Mouse (Mus musculus) gastrocnemius, postnatal 36 days (tissue): ENCODE measurements around the gene Gm26992. TPM values are rescaled to one million over a fixed set of nuclear protein-coding genes. Genes with fewer than 3 reads are reported as not detected.
"Not testable (repeated sequence)": the region's sequence is repeated elsewhere in the genome, so short reads cannot be mapped to it uniquely, and the experiment has no call there.

Experiments
- DNase-seq, 2 experiments: peaks; one replicate each; pipeline ENCODE4 v3.0.0; 2022
- intact Hi-C: fragments of 180-260 bp; cut with DNase I; formaldehyde crosslinking; loops from one replicate; pipeline ENCODE4 v1.15.1; 2025
- long read RNA-seq, 2 experiments: library from polyadenylated mRNA; stranded (forward); transcript quantifications; one replicate each; pipeline ENCODE4 v2.0.0; 2021
- total RNA-seq, 2 experiments: library from RNA; stranded (reverse); gene quantifications; 2 replicates each; pipeline ENCODE4 v1.2.3; 2021

The Gm26992 gene
- not detected for total RNA-seq
- long read RNA-seq, experiment 1: 0 reads
- long read RNA-seq, experiment 2: 0 reads

DNA sequence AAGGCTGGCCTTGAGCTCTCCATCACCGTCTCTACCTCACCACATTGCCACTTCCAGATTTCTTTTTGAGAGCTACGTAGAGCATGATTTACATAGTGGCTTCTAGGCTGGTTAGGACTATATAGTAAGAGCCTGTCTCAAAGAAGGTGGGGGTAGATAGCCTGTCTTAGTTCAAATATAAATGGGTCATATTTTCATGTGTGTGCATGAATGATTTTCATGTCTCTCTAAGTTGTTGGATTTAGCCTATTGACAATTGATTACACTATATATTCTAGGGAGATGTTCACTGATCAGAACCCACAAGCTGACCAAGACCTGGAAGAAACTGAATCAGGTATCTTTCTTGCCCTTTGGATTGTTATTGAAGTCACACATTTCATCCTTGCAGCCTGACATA, at the start of gene Gm26992:
TSS of gene Gm26992 (plus strand) at position 301 of the 400 bp plus-strand sequence.
- no peak for DNase-seq
- intact Hi-C loops: no loop called here

DNA sequence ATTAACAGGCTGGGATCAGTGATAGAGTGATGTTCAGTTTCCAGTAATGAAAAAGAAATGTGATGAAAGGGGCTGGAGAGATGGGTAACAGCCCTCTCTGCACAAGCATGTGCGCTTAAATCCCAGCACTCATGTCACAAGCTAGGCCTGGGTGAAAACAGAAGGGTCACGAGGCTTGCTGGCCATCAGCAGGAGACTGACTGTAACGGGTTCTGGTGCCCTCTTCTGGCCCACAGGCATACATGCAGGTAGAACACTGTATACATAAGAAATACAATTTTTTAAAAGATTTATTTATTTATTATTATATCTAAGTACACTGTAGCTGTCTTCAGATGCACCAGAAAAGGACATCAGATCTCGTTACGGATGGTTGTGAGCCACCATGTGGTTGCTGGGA, 47.6 kb upstream of the Gm26992 start:
- intact Hi-C loops: loop anchor here (5.0 kb wide), 2 partner anchors 97 to 112 kb away; no protein-coding TSS in a partner anchor
- no peak for DNase-seq

DNA sequence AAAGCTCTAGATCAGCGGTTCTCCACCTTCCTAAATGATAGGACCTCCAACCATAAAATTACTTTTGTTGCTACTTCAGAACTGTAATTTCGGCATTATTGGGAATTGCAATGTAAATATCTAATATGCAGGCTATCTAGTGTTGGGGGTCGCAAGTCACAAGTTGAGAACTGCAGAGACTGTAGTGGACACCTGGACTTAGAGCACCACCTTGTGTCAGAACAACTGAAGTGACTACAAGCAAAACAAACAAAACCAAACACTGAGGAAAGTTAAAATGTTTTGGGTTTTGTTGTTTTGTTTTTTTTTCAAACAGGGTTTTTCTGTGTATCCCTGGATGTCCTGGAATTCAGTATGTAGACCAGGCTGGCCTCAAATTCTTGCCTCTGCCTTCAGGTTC, 37.3 kb upstream of the Gm26992 start:
- intact Hi-C loops: no loop called here

DNA sequence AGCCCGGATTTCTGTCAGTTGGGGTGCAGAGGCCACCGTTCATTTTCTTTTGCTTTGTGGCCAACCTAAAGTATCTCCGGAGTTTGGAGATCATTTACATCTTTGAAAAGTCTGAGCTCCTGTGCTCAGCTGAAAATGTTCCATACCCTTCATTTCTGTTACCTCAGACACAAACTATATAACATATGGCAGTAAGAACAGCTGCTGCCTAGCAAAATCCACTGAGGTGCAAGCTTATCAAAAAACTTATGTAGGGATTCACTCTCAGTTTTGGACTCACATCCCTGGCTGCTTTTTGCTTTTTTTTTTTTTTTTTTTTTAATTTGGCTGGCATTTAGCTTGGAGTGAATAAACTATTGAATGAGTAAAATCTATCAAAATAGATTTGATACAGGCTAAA, 33.7 kb upstream of the Gm26992 start:
- intact Hi-C loops: no loop called here
- no peak for DNase-seq

More for the DNA sequence above, 37.3 kb upstream of the Gm26992 start:
- DNase-seq: no peak

DNA sequence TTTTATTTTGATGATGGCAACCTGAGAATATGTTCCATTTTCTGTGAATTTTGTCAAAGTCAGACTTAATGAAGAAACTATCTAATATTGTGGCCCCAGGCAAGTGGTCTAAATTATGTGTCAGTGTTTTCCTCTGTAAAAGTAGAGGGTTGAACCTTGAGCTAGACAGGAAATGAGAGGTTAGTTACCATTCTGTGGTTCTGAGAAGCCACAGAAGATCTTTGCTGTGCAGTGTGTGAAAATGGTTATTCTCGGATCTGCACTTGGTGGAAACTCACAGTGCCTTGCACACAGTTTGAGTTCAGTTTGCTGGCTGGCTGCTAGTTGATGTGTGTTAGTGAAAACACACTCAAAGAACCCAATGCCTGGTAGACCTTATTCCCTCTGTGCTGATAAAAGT, 28.0 kb upstream of the Gm26992 start:
- DNase-seq: no peak
- intact Hi-C loops: no loop called here

DNA sequence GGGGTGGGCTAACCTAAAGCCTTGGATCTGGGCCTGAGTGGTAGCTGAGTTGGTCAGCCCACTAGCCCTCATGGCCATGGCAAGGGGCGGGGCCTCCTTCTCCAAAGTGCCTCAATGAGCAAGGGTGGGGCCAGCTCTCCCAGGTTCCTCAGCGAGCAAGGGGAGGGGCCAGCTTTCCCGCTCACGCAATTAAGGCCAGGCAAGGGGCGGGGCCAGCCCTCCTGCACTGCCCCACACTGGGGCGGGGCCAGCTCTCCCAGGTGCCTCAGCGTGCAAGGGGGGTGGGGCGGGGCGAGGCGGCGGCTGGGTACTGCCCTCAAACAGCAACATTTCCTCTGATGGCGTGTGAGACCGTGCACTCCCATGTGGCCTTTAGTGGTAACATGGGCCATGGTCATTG, 16.8 kb upstream of the Gm26992 start:
- intact Hi-C loops: no loop called here
- no peak for DNase-seq

DNA sequence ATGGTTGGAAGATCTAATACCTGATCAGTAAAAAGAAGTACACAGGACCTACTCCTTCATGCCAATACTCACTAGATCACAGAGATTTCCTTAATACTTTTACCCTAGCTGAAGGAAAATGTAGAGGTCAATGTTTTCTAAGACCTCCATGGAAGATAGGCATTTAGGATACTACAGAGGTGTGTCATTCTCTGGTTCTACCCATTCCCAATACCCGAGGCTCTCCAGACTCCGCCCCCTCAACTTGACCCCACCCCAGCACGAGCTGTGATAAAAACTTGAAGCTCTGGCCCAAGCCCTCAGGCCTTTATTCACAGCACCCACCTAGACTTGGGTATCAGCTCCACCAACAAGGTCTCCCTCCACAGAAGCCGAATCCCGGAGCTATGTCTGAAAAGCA, 7.6 kb upstream of the Gm26992 start, which contains the start of gene Tsx:
TSS of gene Tsx (plus strand) at position 301 of the 400 bp plus-strand sequence.
- DNase-seq: no peak
- intact Hi-C loops: no loop called here

DNA sequence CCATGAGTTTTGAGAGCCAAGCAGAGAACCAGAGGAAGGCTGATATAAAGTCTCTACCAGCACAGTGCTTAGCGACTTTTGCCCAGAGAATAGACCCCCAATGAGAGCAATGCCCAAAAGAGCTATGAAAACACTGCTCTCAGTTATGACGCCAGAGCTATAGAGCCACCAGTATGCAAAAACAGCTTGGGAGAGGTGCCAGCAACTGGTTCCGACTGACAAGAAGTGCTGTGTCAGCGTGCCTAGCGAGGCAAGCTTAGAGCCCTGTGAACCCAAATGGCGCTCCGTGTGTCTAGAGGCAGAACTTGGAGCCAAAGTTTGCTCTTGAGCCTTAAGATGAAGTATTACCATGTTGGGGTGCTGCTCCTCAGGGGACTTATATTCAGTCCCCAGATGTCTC, 5.9 kb downstream of the Gm26992 start:
- no peak for DNase-seq
- intact Hi-C loops: no loop called here

DNA sequence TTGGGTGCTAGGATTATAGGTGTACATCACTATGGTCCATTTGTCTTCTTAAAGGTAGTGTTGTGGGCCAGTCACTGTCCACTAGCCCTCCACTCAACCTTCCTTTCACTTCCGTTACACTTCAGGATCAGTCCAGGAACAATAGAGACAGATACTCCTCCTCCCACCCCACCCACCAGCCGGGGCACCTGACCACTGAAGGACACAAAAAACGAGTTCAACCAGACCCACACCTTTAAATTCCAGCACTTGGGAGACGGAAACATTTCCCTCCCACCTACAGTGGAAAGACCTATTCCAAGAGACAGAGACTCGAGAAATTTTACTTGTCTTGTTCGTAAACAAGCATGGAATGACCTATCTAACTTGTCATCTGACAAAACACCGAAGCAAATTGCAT, 10.5 kb downstream of the Gm26992 start:
- DNase-seq: no peak
- intact Hi-C loops: no loop called here

DNA sequence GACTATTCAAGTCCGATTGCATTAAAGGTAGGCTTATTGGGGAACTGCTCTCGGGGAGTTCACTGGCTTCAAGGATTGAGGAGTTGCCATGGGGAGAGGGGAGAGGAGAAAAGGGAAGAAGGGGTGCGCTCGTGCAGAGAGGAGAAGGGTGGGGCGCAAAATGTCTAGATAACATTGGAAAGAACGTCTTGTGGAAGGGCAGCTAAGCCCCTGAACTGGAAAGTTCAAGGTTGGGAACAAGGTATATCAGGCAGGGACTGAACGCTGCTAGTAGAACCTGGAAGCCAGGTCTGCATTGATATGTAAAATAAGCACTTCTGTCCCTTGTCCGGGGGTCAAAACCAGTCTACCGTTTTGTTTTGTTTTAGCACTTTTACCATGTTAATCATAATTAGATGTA, 16.2 kb downstream of the Gm26992 start:
- DNase-seq: no peak

DNA sequence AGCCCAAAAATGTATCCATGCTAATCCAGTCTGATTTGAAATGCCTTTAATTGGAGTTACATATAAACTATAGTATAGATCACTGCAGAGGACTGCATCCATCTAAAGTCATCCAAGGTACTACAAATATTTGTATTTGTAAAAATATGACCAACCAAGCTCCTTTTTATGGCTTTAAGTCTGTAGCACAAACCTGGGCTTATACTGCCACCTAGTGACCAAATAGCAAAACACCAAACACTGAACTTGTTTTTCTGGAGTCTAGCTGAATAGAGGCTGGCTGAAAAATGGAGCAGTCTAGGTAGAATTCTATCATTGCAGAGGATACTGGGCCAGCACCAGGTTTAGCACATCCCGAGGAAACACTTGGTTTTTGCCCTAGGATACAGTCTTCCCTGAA, 19.0 kb downstream of the Gm26992 start:
- intact Hi-C loops: no loop called here
- no peak for DNase-seq

More for the DNA sequence above, 16.2 kb downstream of the Gm26992 start:
- intact Hi-C loops: loop anchor here (2.0 kb wide), 1 partner anchor 179 kb away; no protein-coding TSS in a partner anchor

DNA sequence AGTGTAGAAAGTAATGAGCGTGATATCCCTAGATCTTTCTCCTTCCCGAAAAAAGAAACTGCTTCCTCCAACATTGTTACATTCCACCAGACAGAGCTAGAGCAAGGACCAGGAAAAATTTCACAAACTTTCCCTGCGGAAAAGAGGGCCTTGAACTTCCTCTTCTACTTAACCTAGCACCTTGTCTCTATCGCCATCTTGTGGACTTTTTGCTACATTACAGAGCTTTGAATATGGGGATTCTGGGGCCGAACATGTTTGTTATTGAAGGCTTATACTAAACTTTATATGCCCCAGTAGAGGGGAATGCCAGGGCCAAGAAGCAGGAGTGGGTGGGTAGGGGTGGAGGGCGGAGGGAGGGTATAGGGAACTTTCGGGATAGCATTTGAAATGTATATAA, 21.9 kb downstream of the Gm26992 start:
- intact Hi-C loops: no loop called here
- DNase-seq: no peak

DNA sequence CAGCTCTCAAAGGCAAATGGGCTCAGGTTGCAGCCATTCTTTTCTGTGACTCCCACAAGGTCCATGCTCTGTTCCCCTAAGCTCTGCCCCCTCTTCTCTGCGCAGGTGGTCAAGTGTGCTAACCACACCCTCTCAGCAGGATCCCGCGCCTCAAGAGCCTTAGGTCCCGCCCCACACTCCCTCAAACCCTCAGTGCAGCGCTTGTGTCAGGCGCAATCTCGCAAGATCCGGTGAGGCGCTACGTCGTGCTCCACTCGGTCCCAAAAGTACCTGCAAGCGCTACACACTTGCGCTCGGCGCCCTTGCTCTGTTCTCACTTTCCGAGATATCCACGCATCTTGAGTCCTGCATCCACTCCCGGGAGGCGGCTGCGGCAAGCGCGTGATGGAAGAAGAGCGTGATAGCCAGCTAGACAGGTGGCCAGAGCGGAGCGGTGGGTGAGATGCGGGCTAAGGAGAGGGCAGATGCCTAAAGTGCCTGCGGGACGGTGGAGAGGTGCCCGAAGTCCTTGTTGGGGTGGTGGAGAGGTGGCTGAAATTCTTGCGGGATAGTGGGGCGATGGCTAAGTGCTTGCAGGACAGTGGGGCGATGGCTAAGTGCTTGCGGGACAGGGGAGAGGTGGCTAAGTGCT, 25.8 kb downstream of the Gm26992 start:
- intact Hi-C loops: no loop called here
- no peak for DNase-seq

DNA sequence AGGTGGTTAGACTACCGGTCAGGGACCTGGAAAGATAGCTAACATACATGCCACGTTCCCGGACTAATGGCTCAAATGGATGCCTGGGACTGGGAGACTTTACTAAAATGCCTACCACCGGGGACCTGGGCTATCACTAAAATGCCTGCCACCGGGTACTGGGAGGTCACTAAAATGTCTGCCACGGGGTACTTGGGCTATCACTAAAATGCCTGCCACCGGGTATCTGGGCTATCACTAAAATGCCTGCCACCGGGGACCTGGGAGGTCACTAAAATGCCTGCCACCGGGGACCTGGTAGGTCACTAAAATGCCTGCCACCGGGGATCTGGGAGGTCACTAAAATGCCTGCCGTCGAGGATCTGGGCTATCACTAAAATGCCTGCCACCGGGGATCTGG, 26.6 kb downstream of the Gm26992 start:
- DNase-seq, intact Hi-C loops: not testable (repeated sequence)

DNA sequence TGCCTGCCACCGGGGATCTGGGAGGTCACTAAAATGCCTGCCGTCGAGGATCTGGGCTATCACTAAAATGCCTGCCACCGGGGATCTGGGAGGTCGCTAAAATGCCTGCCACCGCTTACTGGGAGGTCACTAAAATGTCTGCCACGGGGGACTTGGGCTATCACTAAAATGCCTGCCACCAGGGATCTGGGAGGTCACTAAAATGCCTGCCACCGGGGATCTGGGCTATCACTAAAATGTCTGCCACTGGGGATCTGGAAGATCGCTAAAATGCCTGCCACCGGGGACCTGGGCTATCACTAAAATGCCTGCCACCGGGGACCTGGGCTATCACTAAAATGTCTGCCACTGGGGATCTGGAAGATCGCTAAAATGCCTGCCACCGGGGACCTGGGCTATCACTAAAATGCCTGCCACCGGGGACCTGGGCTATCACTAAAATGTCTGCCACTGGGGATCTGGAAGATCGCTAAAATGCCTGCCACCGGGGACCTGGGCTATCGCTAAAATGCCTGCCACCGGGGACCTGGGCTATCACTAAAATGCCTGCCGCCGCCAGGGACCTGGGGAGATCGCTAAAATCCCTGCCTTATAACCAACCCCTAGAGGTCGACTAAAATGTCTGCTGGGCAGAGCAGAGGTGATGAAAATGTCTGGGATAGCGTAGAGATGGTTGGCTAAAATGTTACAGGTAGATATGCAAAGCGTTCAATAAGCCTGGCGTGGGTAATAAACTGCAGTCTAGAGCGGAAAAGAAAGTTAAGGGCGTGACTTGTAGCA, 27.3 kb downstream of the Gm26992 start:
- DNase-seq, intact Hi-C loops: not testable (repeated sequence)

DNA sequence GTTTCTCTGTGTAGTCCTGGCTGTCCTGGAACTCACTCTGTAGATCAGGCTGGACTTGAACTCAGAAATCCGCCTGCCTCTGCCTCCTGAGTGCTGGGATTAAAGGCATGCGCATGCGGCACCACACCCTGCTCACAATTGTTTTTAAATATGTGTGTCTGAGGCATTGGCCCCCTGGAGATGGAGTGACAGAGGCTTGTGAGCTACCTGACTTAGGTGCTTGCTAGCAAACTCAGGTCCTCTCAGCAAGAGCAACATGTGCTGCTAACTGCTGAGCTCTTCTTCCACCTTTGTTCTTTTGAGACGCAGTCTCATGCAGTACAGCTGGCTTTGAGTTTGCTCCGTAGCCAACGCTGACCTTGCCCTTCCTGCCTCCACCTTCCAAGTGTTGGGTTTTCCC, 31.0 kb downstream of the Gm26992 start:
- intact Hi-C loops: no loop called here
- no peak for DNase-seq

DNA sequence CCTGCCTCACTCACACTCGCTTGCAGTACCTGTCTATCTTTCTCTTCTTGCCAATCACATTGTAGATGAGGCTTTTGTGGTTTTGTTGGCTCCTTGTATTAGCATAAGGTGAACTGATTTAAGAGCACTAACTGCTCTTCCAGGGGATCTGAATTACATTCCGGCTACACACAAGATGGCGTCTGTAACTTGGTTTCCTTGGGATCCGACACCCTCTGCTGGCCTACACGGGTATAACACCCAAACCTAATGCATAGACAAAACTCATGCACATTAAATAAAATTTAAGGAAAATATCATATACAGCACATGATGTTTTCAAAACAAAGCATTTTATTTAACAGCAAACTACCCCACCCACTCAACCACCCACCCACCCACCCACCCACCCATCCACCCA, 38.2 kb downstream of the Gm26992 start:
- no peak for DNase-seq
- intact Hi-C loops: no loop called here

DNA sequence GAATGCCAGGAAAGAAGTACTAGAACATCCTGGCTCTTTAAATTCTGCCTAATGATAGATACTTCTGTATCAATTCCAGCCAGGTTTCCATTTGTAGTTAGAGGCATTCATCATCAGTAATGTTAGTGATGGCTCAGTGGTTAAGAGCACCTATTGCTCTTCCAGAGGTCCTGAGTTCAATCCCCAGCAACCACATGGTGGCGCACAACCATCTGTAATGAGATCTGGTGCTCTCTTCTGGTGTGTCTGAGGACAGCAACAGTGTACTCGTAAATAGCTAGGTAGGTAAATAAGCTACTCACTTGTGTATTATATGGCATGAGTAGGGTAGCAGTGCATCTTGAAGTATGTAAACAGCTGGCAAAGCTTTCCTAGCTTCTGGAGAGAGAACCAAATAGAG, 47.2 kb downstream of the Gm26992 start:
- no peak for DNase-seq
- intact Hi-C loops: no loop called here

DNA sequence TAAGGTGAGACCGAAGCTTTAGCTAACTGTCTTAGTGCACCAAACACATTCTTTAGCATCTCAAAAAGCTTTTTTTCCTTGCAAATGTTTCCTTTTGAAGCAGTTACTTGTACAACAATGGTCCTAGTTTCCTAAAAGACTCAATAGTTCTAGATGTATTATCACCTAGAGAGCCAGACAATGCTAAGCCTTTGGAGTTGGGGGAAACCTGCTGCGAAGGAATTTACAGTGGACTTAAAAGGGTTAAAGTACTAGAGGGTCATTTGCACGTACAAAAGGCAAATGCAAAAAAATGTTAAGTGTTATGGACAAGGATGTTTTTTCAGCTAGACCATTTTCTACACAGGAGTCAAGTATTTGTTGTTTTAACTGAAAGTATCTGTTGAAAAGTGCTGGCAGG, 50.5 kb downstream of the Gm26992 start:
- intact Hi-C loops: loop anchor here (5.0 to 10.0 kb wide), 2 partner anchors 372 to 460 kb away; no protein-coding TSS in a partner anchor

DNA sequence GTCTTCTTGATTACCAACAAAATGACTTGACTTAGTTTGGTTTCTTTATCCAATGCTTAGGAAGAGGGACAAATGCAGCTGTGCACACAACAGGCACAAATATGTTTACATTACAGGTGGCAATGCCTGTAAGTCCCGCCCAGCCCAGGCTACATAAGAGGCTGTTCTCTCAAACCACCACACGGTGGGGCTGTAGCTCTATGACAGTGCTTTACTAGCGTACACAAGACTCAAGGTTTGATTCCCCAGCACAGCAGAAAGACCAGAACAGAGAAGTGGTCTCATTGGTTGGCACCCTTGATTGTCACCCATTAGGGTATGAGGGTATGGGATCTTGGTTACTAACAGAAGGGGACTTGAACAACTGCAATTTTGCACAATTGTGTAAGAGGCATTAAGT, 55.7 kb downstream of the Gm26992 start:
- intact Hi-C loops: loop anchor here (10.0 kb wide), 1 partner anchor 367 kb away; no protein-coding TSS in a partner anchor
- DNase-seq: peak; percentile 15 to 45

More for the DNA sequence above, 50.5 kb downstream of the Gm26992 start:
- DNase-seq: no peak

DNA sequence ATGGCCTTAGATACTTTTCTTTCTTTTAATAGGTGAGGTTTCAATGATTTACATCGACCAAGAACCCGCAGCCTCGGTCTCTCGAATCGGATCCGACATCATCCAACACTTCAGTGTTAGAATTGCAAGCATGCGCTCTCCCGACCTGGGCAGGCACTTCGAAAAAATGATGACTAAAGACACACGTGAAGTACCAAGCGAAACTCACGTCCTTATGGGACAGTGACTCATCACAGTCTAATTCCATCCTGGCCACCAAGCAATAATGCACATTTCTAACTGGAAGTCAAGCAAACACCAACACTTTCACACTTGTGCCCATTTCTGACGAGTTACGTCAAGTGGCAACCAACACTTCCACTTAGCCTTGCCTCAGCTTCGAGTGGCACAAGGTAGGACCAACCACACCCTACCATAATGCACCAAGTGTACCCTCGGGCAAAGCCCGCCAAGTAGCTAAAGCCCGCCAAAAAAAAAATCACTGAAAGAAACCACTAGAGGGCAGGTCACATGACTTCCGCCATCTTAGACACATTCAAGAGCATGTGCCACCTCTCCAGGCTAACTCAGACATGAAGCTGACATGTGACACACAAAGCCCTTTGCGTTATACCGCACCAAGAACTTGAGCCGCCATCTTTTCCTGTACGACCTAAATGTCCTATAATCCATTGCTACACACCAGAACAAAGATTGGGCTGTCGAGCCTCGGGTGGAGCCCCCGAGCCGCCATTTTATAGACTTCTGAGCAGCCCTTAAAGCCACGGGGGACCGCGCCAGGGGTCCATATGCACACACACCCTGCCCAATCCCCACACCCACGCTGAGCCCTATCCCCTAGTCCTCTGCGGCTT, 59.7 kb downstream of the Gm26992 start:
- no peak for DNase-seq
- intact Hi-C loops: loop anchor here (2.0 kb wide), 1 partner anchor 143 kb away; no protein-coding TSS in a partner anchor
